Mouse (Mus musculus) T-helper 1 cell (primary cell): ENCODE measurements around the gene Fgg.

ENCODE experiments used
- in situ Hi-C: fragments of 300-600 bp; cut with MboI, MseI; formaldehyde crosslinking; loops from one replicate; pipeline ENCODE4 v1.15.1; 2025; ENCODE audit warnings: high pct_unique_total_duplicates

Gene Fgg

DNA sequence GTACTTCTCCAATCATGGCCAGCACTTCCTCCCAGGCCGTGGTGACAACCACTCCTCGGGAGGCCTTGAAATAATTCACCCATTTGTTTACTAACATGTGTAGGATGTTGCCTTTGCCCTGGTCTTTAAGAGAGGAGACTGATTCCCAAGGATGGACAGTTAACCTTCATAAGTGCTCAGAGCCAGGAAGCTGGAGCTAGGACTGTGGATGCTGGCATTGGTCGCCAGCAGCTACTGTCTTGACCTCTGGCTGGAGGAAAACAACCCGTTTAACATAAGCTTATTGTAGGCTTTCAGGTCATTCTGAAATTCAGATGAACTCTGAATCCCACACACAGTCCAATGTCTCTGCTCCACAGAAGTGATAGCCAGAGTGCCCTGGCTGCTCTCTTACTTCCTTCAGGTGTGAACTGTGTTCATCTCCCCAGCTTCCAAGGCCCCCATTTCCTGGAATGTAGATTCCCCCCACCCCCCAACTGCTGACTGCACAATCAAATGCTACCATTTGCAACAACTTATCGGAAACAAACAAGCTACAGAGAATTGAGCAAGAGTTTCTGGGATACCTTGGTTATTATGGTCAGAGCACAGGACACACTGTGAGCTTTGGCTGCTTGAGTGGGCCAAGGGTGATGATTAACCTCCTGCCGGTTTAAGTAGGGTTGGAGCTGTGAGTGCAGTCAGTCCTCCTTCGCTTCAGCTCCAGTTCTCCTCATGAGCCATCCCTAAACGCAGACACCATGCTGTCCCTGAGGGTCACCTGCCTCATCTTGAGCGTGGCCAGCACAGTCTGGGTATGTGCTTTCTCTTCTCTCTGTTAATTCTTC, 18.2 kb downstream of the Fgg start, which contains the start of gene Fga:
Gene Fga (plus strand): TSS at position 602 of the 827 bp plus-strand sequence.
- in situ Hi-C loops: no loop called here

DNA sequence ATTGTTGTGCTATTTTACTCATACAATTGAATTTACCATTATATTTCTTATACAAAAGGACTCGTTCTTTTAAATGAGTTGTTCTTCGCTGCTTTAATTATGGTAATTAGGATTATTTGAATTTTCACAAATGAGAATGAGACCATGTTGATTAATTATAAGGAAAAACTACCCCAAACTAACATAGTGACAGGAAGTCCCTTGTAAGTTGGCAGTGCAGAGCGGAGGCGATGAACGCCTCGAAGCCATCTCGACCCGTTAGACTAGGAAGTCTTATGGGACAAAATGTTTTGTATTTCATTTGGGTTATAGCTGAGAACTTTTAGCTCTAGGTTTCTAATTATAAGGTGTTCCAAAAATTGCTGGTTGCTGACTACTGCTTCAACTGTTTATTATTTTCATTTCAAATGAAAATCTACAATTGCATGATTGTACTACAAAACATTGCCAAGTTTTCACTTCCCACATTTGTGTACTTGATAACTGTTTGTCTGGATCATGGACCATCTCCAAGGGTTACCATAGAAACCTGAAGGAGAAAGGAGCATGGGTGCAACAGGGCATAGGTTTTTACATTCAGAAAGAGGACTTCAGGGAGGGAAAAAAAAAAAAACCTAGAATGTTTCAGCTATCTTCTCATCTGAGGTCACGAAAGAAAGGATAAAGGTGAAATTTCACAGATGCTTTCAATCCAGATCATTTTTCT, 20.2 kb downstream of the Fgg start:
- in situ Hi-C loops: no loop called here

DNA sequence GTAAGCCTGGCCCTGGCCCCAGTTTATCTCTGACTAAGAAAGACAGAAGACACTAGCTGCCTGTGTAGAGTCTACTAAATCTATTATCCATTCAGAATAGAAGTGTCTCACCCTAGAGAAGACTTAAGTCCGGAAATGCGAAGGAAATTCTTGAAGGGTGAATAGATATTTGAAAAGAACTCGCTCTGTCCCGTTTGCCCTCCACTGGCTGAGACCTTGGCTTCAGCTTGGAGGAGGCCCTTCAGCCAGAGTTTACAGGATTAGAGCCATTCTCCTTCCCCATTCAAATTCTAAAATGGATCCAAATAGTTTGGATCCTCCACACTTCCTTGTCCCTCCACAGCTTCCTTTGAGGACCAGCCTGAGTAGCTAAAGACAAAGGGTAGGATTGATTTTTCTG, 22.8 kb downstream of the Fgg start:
- in situ Hi-C loops: no loop called here

DNA sequence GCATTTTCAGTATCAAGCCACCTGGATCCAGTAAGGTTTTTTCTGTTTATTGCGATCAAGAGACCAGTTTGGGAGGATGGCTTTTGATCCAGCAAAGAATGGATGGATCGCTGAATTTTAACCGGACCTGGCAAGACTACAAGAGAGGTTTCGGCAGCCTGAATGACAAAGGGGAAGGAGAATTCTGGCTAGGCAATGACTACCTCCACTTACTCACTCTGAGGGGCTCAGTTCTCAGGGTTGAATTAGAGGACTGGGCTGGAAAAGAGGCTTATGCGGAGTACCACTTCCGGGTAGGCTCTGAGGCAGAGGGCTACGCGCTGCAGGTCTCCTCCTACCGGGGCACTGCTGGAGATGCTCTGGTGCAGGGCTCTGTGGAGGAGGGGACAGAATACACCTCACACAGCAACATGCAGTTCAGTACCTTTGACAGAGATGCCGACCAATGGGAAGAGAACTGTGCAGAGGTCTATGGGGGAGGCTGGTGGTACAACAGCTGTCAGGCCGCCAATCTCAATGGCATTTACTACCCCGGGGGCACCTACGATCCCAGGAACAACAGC, 25.3 kb downstream of the Fgg start:
- in situ Hi-C loops: no loop called here

DNA sequence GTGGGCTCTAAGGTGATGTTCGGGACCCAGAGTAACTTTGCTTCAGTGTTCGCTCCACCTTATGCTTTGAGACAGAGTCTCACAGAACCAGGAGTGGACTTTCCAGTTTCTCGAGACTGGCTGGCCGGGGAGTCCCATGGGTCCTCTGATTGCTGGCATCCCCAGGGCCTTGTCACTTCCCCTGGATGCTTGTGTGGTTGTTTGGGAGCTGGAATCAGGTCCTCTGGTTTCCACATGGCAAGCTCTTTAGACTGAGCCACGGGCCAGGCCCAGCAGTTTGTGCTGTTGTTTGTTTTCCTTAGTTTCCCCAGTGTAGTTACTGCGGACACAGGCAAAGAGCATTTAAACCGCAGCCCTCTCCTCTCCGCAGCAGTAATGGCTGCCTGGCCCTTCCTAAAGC, 26.3 kb downstream of the Fgg start:
- in situ Hi-C loops: no loop called here

DNA sequence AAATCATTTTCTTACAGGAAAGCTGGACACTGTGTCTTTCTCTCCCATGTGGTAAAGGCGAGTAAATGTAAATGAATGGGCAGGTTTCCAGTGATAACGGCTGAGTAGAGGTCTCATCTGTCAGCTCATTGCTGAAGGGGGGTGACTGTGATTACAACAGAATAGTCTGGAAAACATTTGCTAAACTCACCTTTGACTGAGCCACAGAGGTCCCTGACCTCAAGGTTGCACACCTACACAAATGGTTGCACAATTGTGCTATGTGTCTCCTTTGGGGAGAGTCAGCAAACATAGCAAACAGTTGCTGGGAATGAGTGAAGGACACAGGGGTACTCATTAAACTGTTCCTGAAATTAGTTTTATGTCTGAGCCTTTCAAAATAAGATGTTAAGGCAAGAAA, 31.3 kb downstream of the Fgg start:
- in situ Hi-C loops: no loop called here

DNA sequence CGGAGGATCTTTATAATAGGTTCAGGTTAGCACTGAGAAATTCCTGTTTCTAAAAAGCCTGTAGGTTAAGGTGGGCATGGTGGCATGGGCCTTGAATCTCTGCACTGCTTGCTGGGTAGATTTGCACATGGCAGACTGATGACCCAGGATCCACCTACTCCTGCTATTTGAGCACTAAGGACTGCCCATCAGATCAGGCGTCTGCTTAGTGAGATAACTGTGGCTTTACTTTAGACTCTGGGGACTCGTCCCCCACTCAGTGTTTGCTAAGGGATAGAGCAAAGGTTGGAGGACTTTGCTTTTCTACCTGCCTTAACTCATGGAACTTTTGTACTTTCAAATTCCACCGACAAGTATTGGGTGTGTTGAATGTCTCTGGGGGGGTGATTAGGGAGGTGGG, 32.1 kb downstream of the Fgg start:
- in situ Hi-C loops: loop anchor here (5.0 kb wide), 1 partner anchor 32 kb away; the partner anchor contains the start of gene Fgg

DNA sequence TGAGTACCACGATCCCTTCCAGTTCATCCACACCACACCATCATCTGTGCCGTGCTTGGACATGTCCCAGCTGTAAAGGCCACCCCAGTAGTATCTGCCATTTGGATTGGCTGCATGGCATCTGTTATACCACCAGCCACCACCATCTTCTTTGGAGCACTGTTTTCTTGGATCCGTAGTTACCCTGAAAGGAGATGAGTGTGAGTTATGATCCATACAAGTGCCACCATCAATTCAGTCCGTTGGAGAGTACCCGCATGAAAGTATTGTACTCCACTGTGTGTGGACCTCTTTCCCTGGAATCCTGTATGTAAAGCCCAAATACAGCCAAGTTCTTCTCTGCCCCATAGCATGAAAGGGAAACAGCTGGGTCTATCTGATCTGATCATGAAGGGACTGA, 34.9 kb downstream of the Fgg start:
- in situ Hi-C loops: loop anchor here (5.0 kb wide), 1 partner anchor 35 kb away; the partner anchor contains the start of gene Fgg

DNA sequence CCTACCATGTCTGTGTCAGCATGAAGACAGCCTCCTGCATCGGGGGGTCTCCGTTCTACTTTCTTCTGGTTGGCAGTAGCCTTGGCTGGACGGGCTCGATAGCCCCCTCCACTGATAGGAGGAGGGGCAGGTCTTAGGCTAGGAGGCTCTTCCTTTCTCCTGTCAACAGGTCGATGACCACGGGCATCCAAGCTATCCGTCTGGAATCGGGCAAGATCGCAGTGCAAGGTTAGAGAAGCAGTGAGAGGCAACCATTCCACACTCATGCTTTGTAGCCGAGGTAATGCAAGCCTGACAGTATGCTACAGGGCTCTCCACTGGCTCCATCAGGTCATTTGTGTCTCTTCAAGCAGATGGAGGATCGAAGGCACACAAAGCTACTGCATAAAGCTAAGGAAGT, 39.1 kb downstream of the Fgg start:
- in situ Hi-C loops: no loop called here

DNA sequence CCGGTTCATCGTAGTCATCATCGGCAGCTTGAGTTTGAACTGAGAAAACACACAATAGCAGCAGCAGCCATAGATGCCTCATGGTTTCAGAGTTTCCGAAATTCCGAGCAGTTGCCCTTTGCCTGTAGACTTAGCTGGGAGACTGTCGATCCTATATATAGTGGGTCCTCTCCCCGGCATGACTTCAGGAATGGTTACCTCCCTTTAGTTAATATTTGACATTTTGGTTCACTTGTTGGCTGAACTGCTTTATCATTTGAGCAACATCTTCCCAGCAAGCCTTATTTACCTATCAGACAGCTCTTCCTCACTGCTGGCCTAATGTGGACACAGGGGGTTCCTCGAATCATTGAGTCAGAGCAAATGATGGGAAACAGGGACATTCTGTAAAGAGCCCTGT, 42.2 kb downstream of the Fgg start, which contains the start of gene Fgb:
Gene Fgb (minus strand): TSS at position 184 of the 400 bp plus-strand sequence.
- in situ Hi-C loops: no loop called here

DNA sequence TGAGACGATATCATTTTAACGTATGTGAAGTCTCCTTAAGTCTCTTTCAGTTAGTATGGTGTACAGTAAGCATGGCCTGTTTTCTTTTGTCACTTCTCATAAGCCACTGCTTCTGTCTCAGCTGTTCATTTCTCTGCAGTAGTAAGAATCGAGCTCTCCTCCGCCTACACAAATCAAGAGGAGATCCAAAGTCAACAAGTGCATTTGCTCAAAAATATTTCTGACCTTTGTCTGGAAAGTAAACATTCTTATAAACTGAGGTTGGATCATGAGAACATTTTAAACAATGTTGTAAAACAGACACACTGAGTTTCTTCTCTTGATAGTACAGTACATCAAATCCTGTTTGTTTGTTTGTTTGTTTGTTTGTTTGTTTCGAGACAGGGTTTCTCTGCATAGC, 43.1 kb downstream of the Fgg start:
- in situ Hi-C loops: no loop called here

DNA sequence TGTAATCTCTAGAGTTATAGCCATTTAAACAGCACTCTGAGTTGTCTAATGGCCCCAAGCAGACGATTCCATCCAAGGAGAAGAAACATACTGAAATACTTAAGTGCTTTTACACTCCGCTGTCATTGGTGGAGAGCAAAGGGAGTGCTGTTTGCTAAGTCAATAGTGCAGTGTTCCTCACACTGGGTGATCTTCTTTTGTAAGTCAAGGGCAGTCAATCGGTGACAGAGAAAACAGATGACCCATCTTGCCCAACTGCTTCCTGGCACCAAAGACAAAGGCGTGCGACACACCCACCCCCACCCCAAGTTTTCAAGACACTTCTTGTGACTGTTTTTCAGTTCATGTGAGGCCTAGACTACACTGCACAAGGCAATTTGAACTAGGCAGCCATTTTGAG, 44.6 kb downstream of the Fgg start:
- in situ Hi-C loops: no loop called here

DNA sequence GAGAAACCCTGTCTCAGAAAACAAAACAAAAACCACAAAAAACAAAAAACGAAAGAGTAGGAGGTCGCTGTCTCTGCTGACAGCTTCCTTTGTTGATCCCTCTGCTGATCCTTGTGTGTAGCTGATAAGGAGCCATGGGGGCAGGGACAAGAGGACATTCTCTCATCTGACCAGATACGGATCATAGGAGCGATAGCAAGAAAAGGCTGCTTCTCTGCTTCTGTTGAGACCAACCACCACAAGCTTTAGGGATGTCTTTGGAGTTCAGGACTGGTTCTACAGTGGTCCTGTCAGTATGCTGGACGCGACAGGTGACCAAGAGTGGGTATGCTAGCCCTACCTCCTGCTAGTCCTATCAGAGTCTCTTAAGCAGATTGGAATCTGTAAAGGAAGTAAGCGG, 45.6 kb downstream of the Fgg start:
- in situ Hi-C loops: no loop called here

DNA sequence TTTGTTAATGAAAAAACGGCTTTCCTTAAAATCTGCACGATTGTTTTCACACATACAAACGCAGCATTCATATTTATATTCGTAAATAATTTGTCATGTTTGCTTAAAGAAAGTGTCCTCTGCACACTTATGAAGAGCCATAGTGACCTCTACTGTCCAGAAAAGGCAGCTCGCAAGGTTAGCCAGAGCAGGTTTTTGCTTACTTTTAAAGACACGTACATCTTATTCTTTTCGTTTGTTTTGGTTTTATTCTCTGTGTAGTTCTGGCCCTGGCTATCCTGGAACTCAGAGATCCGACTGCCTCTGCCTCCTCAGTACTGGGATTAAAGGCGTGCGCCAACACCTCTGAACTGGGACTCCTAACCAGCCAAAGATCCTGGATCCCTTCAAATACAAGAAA, 46.2 kb downstream of the Fgg start:
- in situ Hi-C loops: no loop called here

DNA sequence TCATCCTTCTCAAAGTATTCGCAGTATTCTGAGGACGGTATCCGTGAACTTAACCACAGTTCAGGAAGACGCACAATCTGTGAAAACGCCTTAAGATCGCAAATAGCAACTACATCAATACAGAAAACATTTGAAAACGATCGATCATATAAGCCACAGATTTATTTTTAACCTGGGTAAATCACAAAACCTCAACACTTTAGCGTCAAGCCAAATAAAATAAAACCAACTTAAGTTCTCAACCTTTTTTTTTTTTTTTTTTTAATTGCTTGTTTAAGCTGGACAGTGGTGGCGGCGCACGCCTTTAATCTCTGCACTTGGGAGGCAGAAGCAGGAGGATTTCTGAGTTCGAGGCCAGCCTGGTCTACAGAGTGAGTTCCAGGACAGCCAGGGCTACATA, 47.2 kb downstream of the Fgg start:
- in situ Hi-C loops: no loop called here

DNA sequence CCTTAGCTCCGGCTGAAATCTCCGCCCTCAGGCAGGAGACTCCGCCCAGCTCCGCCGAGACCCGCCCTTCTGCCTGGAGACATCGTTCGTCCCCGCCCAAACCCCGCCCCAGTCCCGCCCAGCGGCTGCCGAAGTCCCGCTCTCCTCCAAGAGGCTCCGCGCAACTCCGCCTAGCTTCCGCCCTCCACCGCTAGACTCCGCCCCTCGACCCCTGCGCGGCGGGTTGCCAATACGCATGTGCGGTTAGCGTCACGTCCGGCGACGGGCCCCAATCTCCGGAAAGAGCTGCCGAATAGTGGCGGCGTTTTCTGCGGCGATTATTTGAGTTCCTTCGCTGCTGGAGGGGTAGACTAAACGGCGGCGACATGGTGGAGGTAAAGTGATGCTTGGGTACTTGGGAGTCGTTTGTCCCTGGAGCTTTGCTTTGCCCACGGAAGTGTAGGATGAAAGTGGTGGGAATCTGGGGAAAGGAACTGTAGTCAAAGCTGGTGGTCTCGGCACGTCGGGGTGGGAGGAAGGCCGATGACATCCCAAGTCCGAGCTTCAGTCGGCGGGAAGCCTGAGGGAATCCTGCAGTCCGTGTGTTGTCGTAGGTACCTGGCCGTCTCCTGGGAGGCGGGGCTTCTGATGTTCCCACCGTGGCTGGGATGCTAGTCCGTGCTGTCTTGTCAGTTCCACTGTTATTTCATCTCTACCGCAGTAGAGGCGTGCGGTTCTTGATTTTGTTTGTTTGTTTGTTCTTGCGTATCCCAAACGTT, 47.9 kb downstream of the Fgg start, which contains the start of gene Plrg1:
Gene Plrg1 (plus strand): TSS at position 242 of the 758 bp plus-strand sequence.
- in situ Hi-C loops: no loop called here

DNA sequence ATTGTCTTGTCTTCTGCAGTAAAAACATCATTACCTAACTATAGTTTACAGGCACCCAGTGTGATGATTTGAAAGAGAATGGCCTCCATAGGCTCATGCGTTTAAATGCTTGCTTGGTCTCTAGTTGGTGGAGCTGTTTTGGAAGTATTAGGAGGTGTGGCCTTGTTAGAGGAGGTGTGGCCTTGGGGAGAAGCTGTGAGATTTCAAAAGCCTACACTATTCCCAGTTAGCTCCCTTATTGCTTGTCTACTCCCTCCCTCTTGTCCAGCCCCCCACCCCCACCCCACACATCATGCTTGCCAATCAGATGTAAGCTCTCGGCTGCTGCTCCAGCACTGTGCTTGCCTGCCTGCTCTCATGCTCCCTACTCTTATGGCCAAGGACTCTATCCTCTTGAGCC, 49.5 kb downstream of the Fgg start:
- in situ Hi-C loops: no loop called here
